Mouse (Mus musculus) megakaryocyte, embryonic 14.5 days (primary cell): ENCODE measurements around the gene Acbd6. TPM values are rescaled to one million over a fixed set of nuclear protein-coding genes. Genes with fewer than 3 reads are reported as not detected.

ENCODE experiments used
- H3K27me3 ChIP-seq: replicated peaks from 2 replicates; pipeline ENCODE3; 2012; ENCODE audit warnings: inconsistent platforms
- H3K36me3 ChIP-seq: replicated peaks from 2 replicates; pipeline ENCODE3; 2012; ENCODE audit warnings: low read length, inconsistent platforms, mixed read lengths
- H3K4me1 ChIP-seq: 2 replicates; pipeline ENCODE4 v1.6.1; 2012; ENCODE audit warnings: inconsistent platforms
- H3K4me3 ChIP-seq: replicated peaks from 2 replicates; pipeline ENCODE3; 2012; ENCODE audit warnings: moderate library complexity, mild to moderate bottlenecking, inconsistent platforms
- H3K9me3 ChIP-seq: 2 replicates; pipeline ENCODE4 v1.6.1; 2012; ENCODE audit warnings: inconsistent platforms
- FLI1 ChIP-seq: IDR thresholded peaks from 2 replicates; pipeline ENCODE4 v1.6.1; 2012; ENCODE audit warnings: low read length, inconsistent platforms, mixed read lengths
- GATA1 ChIP-seq: IDR thresholded peaks from 3 replicates; pipeline ENCODE4 v1.6.1; 2012; ENCODE audit warnings: mixed read lengths, low read length, inconsistent platforms, borderline replicate concordance
- polyA plus RNA-seq: library from polyadenylated mRNA; stranded (reverse); fragments of >175 nt; gene quantifications from 2 replicates; pipeline ENCODE4 v1.2.3, GENCODE M21; 2012; ENCODE audit warnings: low replicate concordance; ENCODE audit not compliant: insufficient read depth

The Acbd6 gene
- polyA plus RNA-seq, 1 experiment: 266 TPM

DNA sequence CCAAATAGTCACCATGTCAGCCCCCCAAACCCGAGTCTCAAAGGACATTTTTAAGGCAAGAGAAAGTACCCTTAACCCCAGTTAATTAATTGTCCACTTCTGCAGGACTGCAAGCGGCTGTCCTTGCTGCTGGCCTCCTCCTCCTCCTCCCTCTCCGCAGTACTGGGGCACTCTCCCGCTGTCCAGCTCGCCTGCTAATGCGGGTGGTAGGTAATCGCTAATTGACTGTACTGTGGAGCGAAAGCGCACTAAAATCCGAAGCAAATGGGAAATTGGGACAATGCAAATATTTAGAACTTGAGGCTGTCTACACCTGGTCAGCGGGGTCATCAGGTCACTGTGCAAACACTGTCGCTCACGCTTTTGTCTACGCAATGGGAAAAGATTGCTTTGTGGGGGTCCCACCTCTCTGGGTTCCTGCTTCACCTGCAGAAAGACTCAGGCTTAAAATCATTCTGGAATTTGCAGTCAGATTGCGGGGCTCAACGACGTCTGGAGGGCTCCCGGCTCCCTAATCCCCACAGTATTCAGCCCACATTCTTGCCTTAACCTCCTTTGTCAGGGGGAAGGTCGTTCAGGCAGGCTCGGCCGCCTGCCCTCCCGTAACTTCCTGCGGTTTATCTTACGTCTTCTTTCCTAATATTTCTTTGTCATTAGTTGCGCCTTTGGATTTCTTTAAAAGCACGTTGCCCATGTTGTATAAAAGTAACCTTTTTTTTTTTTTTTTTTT is 178.3 kb downstream of the Acbd6 start:
- H3K36me3 ChIP-seq: no peaks in the 10 kb centered on the region
- H3K9me3 ChIP-seq: no peaks in the 10 kb centered on the region
- TF ChIP-seq FLI1 (no peak), GATA1 (no peak)
- peaks cover 33% of the 10 kb centered on the region for H3K4me1 ChIP-seq
- H3K4me3 ChIP-seq: peak overlapping the region; percentile 18
- peaks cover 97% of the 10 kb centered on the region for H3K27me3 ChIP-seq

DNA sequence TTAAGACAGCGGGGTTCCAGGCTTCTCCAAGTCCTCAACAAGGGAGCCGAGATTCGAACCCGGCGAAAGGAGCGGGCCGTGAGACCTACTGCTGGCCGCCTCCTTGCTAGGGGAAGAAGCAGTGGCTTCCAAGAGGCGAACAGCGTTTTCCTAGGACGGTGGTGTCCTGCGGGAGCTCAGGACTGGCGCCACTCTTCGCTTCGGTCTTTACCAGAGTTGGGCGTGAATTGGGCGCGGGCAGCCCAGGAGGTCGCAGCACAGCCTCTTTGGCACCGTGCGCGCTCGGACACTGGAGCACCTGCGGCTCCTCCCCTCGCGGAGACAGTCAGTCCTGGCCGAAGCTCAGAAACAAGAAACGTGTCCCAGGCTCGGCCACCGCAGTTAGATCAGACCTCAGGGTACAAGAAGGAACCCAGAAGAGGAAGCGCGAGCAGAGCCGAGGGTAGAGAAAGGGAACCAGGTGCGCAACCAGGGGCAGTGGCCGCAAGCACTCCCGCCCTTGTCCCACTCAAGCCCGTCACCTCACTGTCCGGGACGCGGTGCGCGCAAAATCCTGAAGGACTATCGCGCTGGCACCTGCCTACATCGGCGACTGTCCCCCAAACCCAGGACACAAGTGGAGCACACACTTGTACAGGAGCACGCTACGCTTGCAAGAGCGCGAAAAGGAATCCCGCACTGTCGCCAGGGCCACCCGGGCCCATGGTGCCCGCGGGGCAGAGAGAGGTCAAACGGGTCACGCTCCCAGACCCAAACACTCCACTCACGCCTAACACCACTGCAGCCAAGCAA is 179.3 kb downstream of the Acbd6 start:
- H3K4me1 ChIP-seq: peaks cover 43% of the 10 kb centered on the region
- TF ChIP-seq GATA1 (no peak), FLI1 (no peak)
- H3K27me3 ChIP-seq: peaks cover 98% of the 10 kb centered on the region
- H3K9me3 ChIP-seq: no peaks in the 10 kb centered on the region
- H3K36me3 ChIP-seq: no peaks in the 10 kb centered on the region
- peak overlapping the region; percentile 85 for H3K4me3 ChIP-seq

DNA sequence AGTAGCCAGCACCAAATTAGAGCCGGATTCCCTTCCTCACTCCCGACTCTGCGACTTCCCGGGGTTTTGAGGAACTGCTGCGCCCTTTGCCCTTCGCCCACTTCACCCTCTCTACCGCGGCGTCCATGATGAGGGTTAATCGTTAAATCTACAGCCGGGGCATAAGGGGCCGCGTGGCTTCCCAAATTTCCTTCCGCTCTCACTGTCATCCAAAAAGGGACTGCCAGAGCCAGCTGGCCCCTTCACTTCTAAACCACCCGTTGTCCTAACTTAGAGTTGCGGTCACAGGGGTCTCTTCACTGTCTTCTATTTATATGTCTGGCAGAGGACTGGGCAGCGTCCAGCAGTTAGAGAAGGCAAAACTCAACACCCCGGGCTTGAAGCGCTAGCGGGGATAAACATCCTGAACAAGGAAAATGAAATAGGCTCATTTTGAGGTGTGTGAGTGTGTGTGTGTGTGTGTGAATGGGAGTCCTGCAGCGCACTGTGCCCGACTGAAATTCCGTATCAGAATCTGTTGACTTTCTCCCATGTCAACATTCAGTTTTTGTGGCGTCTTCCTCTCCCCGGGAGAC is 180.0 kb downstream of the Acbd6 start:
- peaks cover 98% of the 10 kb centered on the region for H3K27me3 ChIP-seq
- no peaks in the 10 kb centered on the region for H3K9me3 ChIP-seq
- H3K4me1 ChIP-seq: peaks cover 50% of the 10 kb centered on the region
- no peaks in the 10 kb centered on the region for H3K36me3 ChIP-seq
- H3K4me3 ChIP-seq: peak overlapping the region; percentile 85
- TF ChIP-seq FLI1 (no peak), GATA1 (no peak)

Other genes with a start within 250 kb of the Acbd6 start
- gene Xpr1, start 140.7 kb upstream of the Acbd6 start, polyA plus RNA-seq: 0.65 and 3.4 TPM in 2 replicates
- not detected in 2 replicates for gene Lhx4, start 193.6 kb downstream of the Acbd6 start, polyA plus RNA-seq